Mouse (Mus musculus): ENCODE results near the gene Gpr171. TPM values are rescaled to one million over a fixed set of nuclear protein-coding genes. Genes with fewer than 3 reads are reported as not detected.

Gene Gpr171
- total RNA-seq, 4 experiments from 2014 or later: not detected

DNA sequence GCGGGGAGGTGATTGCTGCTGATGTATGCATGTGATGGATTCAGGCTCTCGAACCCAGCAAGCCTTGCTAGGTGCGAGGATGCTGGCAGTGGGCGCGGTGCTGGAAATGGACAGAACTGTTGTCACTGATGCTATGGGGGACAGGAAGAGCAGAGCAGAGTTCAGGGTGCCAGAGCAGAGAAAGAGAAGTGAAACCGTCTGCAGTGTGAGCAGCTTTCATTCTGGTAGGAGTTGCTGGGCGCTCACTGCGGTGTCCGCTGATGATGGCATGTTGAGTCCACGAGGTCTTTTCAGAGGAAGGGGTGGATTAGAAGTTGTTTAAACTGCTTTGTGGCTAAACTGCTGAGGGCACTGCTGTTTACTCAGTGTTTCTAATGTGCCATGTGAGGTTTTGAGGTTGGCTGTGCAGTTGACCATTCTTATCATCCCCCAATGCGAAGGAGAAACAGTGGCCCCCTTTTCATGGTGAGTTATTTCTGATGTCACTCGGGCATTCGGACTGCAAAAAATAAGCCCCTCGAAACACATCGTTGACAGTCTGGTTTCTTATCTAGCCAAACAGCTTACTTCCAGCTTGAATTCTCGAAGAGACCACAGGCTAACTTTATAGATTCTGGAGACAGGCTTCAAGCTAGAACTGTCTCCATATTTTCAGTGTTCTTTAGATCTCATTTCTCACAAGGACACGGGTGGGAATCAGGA is 46.6 kb downstream of the Gpr171 start:
- no peak for DNase-seq (ENCODE audit: low spot score in 2 of 2)

Other genes with a start within 250 kb of the Gpr171 start
- gene Clrn1, start 216.5 kb downstream of the Gpr171 start, total RNA-seq (2022): 1 to 10 TPM; 2.2 to 3.6 (median 2.6) TPM
- gene Med12l, start 96.0 kb downstream of the Gpr171 start, total RNA-seq (2022): 10 to 100 TPM; 46.5 to 61.7 (median 54.8) TPM
- gene P2ry14, start 51.8 kb upstream of the Gpr171 start, total RNA-seq (2022): 1 to 10 TPM; 1.4 to 3.4 (median 2.5) TPM
- not detected for gene Gpr87, start 93.3 kb upstream of the Gpr171 start, total RNA-seq (2022)
- gene P2ry13, start 109.1 kb upstream of the Gpr171 start, total RNA-seq (2022): 10 to 100 TPM in 2 of 4 experiments, 1 to 10 TPM in 2; 7.7 to 23.9 (median 15.7) TPM
- 100 to 1,000 TPM in 2 of 4 experiments, 10 to 100 TPM in 2; 41.7 to 102 (median 71.7) TPM for gene P2ry12, start 161.1 kb upstream of the Gpr171 start, total RNA-seq (2022)
- gene Igsf10, start 242.6 kb upstream of the Gpr171 start, total RNA-seq (2022): 1 to 10 TPM; 2.0 to 4.2 (median 3.1) TPM

All from layer of hippocampus, adult 8-10 months (tissue).